Mouse (Mus musculus) ES-Bruce4 (cell line): ENCODE data around the gene Nagk.

ENCODE experiments used
- CTCF ChIP-seq: IDR thresholded peaks from one replicate; pipeline ENCODE4 v1.8.1; 2011; ENCODE audit warnings: low read depth, low read length
- EP300 ChIP-seq: IDR thresholded peaks from 2 replicates; pipeline ENCODE4 v1.6.1; 2011; ENCODE audit warnings: low read depth, low read length; ENCODE audit not compliant: insufficient read depth

DNA sequence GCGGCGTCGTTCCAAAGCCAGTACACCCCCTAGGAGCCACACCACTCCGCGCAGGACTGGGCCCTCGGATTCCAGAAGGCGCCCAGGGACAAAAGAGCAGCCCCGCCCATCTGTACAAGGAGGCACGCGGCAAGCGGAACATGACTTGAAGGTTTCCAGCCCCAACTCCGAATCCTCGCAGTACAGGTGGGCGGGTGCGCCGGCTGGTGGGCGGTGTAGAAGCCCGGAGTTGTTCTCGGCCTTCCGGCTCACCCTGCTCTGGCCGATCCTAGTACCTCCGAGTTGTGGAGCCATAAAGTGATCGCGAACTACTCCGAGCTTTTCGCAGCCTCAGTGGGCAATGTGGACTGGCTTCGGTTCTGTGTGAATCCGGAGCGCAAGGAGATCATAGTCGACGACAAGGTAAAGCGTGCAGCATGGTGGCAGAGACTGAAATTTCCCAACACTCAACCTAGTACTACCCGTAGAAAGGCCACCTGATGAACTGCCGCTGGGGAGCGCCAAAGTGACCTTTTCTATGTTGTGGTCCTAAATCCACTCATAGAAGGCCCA is 31.8 kb upstream of the Nagk start:
- TF ChIP-seq CTCF (peak; percentile 44), EP300 (no peak)
